Mouse (Mus musculus) layer of hippocampus, postnatal 14 days (tissue): ENCODE results near the gene Pck1. TPM values are rescaled to one million over a fixed set of nuclear protein-coding genes. Genes with fewer than 3 reads are reported as not detected.
A peak's percentile ranks its signal among the peaks of the same experiment; 100 is the strongest.
"Not testable (repeated sequence)": the region's sequence is repeated elsewhere in the genome, so short reads cannot be mapped to it uniquely, and the experiment has no call there.

Experiments
- DNase-seq, 2 experiments: peaks; one replicate each; pipeline ENCODE4 v3.0.0; 2021 to 2022; ENCODE audit warnings: low spot score in 2 of 2, mixed read lengths in 1 of 2
- long read RNA-seq, 2 experiments: library from polyadenylated mRNA; stranded (forward); transcript quantifications; one replicate each; pipeline ENCODE4 v2.0.0; 2021
- total RNA-seq, 2 experiments: library from RNA; stranded (reverse); gene quantifications; 2 replicates each; pipeline ENCODE4 v1.2.3; 2021

The Pck1 gene
- not detected for total RNA-seq
- long read RNA-seq, experiment 1: 0 reads
- long read RNA-seq, experiment 2: 0 reads

DNA sequence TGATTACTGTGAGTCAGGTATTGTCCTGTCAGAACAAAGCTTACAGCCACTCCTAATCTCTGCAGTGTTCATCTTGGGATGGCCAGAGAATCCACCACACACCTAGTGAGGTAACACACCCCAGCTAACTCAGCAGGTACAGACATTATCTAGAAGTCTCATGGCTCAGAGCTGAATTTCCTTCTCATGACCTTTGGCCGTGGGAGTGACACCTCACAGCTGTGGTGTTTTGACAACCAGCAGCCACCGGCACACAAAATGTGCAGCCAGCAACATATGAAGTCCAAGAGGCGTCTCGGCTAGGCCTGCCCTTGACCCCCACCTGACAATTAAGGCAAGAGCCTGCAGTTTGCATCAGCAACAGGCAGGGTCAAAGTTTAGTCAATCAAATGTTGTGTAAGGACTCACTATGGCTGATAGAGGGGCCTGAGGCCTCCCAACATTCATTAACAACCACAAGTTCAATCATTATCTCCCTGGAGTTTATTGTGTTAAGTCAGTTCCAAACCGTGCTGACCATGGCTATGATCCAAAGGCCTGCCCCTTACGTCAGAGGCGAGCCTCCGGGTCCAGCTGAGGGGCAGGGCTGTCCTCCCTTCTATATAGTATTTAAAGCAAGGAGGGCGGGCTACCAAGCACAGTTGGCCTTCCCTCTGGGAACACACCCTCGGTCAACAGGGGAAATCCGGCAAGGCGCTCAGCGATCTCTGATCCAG lies at the start of gene Pck1:
Gene Pck1 (plus strand): TSS at position 613 of the 716 bp plus-strand sequence.
- no peak for DNase-seq

GRCm38 (mm10) chr2:173106409-173106808 lies 46.4 kb upstream of the Pck1 start:
- no peak for DNase-seq

DNA sequence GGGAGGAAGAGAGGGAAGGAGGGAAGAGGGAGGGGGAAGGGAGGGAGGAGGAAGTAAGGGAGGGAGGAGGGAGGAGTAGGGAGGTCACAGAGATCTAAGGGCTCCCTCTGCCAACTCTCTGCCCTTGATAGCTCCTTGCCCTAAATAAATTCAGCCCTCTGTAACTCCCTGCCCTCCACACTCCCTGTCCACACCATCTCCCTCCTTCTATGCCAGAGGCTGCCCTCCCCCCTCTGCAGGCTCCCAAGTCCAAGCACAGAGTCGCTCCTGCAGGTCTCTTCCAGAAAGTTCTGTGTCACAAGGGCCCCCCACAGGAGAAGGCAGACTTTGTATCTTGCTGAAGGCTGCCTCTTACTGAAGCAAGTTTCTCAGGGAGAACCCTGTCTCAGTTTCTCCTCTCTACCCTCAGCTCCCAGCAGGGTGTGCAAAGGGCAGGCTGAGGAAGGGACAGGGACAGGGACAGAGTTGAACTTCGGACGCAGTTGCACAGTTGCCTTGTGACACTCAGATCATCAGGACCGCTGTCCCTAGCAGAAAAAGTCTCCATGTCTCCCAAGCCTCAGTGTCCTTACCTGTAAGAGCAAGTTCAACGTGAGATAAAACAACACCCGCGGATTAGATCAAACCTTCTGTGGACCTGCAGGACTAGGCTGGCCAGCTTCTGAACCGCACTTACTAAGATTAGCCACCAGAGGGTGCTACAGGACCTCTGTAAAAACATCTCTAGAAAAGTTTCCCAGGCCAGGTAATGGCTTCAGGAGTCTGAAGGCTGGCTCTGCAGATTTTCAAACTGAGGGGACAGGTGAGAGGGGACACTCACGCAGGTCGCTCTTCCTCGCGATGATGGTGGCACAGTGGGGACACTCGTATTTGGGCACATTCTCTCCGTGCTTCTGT lies 45.7 kb upstream of the Pck1 start:
- peak; percentile 69 to 80 for DNase-seq

- DNase-seq: no peak
Observed at GRCm38 (mm10) chr2:173108509-173109190, 44.2 kb upstream of the Pck1 start.

GRCm38 (mm10) chr2:173109510-173109909 lies 43.3 kb upstream of the Pck1 start:
- DNase-seq: no peak

- no peak for DNase-seq
Observed at GRCm38 (mm10) chr2:173110571-173110970, 42.3 kb upstream of the Pck1 start.

GRCm38 (mm10) chr2:173113796-173114195 lies 39.1 kb upstream of the Pck1 start:
- not testable (repeated sequence) for DNase-seq

- DNase-seq: no peak
Observed at GRCm38 (mm10) chr2:173119023-173119944, 33.6 kb upstream of the Pck1 start, which contains the start of gene Ctcfl. Gene Ctcfl, minus strand, starts transcription at chr2:173119525.

- DNase-seq: not testable (repeated sequence)
Observed at GRCm38 (mm10) chr2:173120117-173120516, 32.7 kb upstream of the Pck1 start.

DNA sequence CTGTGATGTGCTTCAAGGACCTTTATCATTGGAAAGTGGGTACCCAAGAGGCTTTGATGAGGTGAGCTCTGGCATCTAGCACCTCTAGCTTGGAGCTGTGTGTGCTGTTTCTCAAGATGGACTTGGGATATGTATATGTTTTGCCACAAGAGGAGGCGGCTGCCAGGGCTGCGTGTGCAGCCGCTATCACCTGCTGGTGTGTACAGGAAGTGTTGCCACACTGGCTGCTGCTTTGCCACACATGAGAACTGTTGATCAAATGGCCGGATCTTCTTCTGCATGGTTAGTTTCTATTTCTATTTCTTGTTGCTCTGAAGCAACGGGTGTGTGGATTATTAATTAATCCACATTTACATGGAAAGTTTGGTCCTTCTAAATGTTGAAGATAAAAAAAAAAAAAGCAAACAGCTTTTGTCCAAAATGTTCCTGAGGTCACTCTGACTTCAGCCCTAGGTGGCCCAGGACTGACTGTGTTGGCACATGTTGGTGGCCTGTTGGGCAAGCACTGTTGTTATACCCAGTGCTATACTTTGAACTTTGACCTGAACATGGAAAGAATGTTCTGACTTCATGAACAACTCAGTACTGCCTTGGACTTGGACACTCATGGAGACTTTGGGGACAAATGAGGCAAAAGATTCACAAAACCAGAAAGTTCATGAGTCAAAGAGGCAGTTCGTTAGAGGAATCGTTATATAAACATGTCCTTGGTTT lies 28.7 kb upstream of the Pck1 start:
- no peak for DNase-seq

GRCm38 (mm10) chr2:173126386-173126785 lies 26.5 kb upstream of the Pck1 start:
- no peak for DNase-seq

- no peak for DNase-seq
Observed at GRCm38 (mm10) chr2:173129111-173129510, 23.7 kb upstream of the Pck1 start.

- DNase-seq: no peak
Observed at GRCm38 (mm10) chr2:173132262-173132661, 20.6 kb upstream of the Pck1 start.

DNA sequence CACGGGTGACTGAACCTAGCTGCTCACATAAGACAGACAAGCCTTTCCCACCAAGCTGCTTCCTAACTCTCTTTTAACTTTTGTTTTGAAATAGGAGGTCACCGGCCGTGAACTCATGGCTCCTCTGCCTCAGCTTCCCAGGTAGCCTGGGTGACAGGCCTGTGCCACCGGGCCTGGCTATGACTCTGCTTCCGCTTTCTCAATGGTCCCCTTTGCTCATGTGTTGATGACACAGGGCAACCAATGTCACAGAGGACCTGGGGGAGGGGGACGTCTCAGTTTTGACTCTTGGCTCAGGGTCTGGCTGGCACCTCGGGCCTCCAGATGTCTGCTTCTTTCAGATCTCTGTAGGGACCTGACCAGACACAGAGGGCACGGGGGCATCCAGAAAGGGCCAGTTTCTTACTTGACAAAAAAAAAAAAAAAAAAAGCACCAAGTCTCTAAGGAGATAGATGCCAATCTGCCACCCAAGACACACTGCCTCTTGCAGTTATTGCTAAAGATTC lies 20.0 kb upstream of the Pck1 start:
- DNase-seq: no peak

- no peak for DNase-seq
Observed at GRCm38 (mm10) chr2:173134695-173135094, 18.2 kb upstream of the Pck1 start.

GRCm38 (mm10) chr2:173138323-173139239 lies 14.3 kb upstream of the Pck1 start:
- peak in 1 of 2 experiments; percentile 19 for DNase-seq

GRCm38 (mm10) chr2:173143611-173144010 lies 9.2 kb upstream of the Pck1 start:
- peak; percentile 32 to 68 for DNase-seq

DNA sequence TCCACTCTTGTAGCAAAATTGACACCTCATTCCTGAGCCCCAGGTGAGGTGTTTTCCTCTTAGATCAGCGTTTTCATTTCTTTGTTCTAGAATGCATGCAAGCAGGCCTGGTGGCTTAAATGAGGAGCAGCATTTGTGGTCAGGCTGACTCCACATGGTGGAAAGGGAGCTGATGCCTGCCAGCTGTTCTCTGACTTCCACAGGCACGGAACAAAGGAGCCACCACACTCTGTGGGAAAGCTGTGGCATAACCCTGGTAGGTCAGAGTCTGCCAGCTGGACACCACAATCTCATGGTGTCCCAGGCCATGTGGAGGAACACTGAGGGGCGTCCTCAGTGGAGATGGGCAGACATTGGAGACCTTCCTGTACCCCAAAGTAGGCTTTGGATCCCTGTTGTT lies 7.0 kb upstream of the Pck1 start:
- DNase-seq: no peak
